Comparison of ENCODE assay signal across 8 mouse cellular contexts in genomic region chr5:120612822-120613604, GRCm38 (mm10). TPM values are rescaled to one million over a fixed set of nuclear protein-coding genes. Genes with fewer than 3 reads are reported as not detected.
A peak's percentile ranks its signal among the peaks of the same experiment; 100 is the strongest.
DNase-seq lines count a peak whose midpoint lies in the region; ATAC-seq lines count a peak whose summit lies in the region.

No protein-coding gene starts in this region.

- peaks cover 12 to 18% of the 10 kb centered on the region in 2 experiments for H3K4me1 ChIP-seq in heart, embryonic 14.5 days (ENCODE audit: control insufficient read depth in 2 of 2, insufficient read depth in 2 of 2, low read length in 2 of 2)
- peaks cover 27% of the 10 kb centered on the region for H3K4me1 ChIP-seq in liver, embryonic 13.5 days (replicated peaks)
- peaks cover 11% of the 10 kb centered on the region for H3K4me1 ChIP-seq in stomach, embryonic 16.5 days (ENCODE audit: control insufficient read depth, insufficient read depth, low read length)

- H3K9ac ChIP-seq in heart, embryonic 14.5 days (ENCODE audit: low read length) = peak overlapping the region; percentile 83
- peak overlapping the region; percentile 75 for H3K9ac ChIP-seq in liver, embryonic 13.5 days
- peak overlapping the region; percentile 83 for H3K9ac ChIP-seq in stomach, embryonic 16.5 days (ENCODE audit: low read length)

- H3K27me3 ChIP-seq in heart, embryonic 14.5 days (ENCODE audit: control insufficient read depth, insufficient read depth, low read length) = no peaks in the 10 kb centered on the region
- no peaks in the 10 kb centered on the region for H3K27me3 ChIP-seq in liver, embryonic 13.5 days
- no peaks in the 10 kb centered on the region for H3K27me3 ChIP-seq in stomach, embryonic 16.5 days (ENCODE audit: control insufficient read depth, insufficient read depth, low read length)

- H3K4me2 ChIP-seq in heart, embryonic 14.5 days (ENCODE audit: low read length) = peak overlapping the region; percentile 94
- H3K4me2 ChIP-seq in liver, embryonic 13.5 days = peak overlapping the region; percentile 83
- peak overlapping the region; percentile 90 for H3K4me2 ChIP-seq in stomach, embryonic 16.5 days (ENCODE audit: low read depth, low read length)

- peak; percentile 100 for DNase-seq in c-Kit-negative CD71-positive TER-119-positive erythroid progenitor cells, embryonic 14.5 days (ENCODE audit: low read depth, low spot score)
- DNase-seq in fibroblast of lung, adult 2 months (ENCODE audit: low read depth) = peak; percentile 99
- DNase-seq in kidney, postnatal 14 days = peak; percentile 100
- DNase-seq in liver, embryonic 13.5 days = peak; percentile 100
- peak; percentile 100 for DNase-seq in neural tube, embryonic 10.5 days (ENCODE audit: extremely low spot score, low spot score)

- H3K27ac ChIP-seq in heart, embryonic 14.5 days (replicated peaks in 1 of 2; ENCODE audit: control insufficient read depth in 1 of 2, insufficient read depth in 1 of 2, low read depth in 2 of 2, low read length in 2 of 2) = peak overlapping the region; percentile 81 to 94
- peak overlapping the region; percentile 76 for H3K27ac ChIP-seq in liver, embryonic 13.5 days
- H3K27ac ChIP-seq in stomach, embryonic 16.5 days (ENCODE audit: low read length) = peak overlapping the region; percentile 92

- peak overlapping the region; percentile 71 to 72 for H3K4me3 ChIP-seq in heart, embryonic 14.5 days (ENCODE audit: control insufficient read depth in 1 of 2, insufficient read depth in 1 of 2, low read depth in 1 of 2, low read length in 2 of 2)
- peak overlapping the region; percentile 75 for H3K4me3 ChIP-seq in liver, embryonic 13.5 days (replicated peaks)
- peak overlapping the region; percentile 93 for H3K4me3 ChIP-seq in stomach, embryonic 16.5 days (replicated peaks; ENCODE audit: low read length)

- under 1% methylated on average over 69 of the region's 69 CpGs for WGBS in heart, embryonic 14.5 days
- WGBS in liver, embryonic 13.5 days (ENCODE audit: insufficient replicate concordance) = under 1% methylated on average over 69 of the region's 69 CpGs
- WGBS in stomach, embryonic 16.5 days = under 1% methylated on average over 69 of the region's 69 CpGs

- no peaks in the 10 kb centered on the region for H3K9me3 ChIP-seq in heart, embryonic 14.5 days (ENCODE audit: control insufficient read depth, low read length)
- H3K9me3 ChIP-seq in liver, embryonic 13.5 days (replicated peaks) = peaks cover 6% of the 10 kb centered on the region
- peaks cover 6% of the 10 kb centered on the region; the same call in 1 of the 2 replicates for H3K9me3 ChIP-seq in stomach, embryonic 16.5 days (replicated peaks; ENCODE audit: control insufficient read depth, low read length)

- peak; percentile 88 for ATAC-seq in CD4-positive, CD25-positive, alpha-beta regulatory T cell, adult 4 months
- peak; percentile 94 for ATAC-seq in heart, embryonic 14.5 days (ENCODE audit: insufficient number of reproducible peaks, insufficient read depth, low FRiP score, low read depth)
- peak; percentile 88 for ATAC-seq in liver, embryonic 13.5 days (ENCODE audit: low read depth)
- peak; percentile 93 for ATAC-seq in stomach, embryonic 16.5 days (ENCODE audit: insufficient read depth, low FRiP score)

- peaks cover 28% of the 10 kb centered on the region for H3K36me3 ChIP-seq in heart, embryonic 14.5 days (ENCODE audit: control insufficient read depth, insufficient read depth, low read length)
- H3K36me3 ChIP-seq in liver, embryonic 13.5 days = peaks cover 39% of the 10 kb centered on the region
- peaks cover 16% of the 10 kb centered on the region for H3K36me3 ChIP-seq in stomach, embryonic 16.5 days (ENCODE audit: control insufficient read depth, insufficient read depth, low read length)

RNA-seq across cellular contexts. Expression of gene Ddx54, which starts 0.5 kb away (rescaled TPM):
- 10 to 100 TPM; 14.4 to 18.6 TPM for polyA plus RNA-seq in CD4-positive, CD25-positive, alpha-beta regulatory T cell, adult 4 months (2017; shearing (Covaris generic))
- polyA plus RNA-seq in heart, embryonic 14.5 days (2014; fragmentation: Nextera tagmentation; extraction: Ambion mirVana) = 17.9 and 18.9 TPM in 2 replicates
- polyA plus RNA-seq in liver, embryonic 13.5 days (2015; fragmentation: Nextera tagmentation; extraction: Ambion mirVana) = 22.9 and 26.0 TPM in 2 replicates
- 41.9 and 45.6 TPM in 2 replicates for polyA plus RNA-seq in stomach, embryonic 16.5 days (2015; fragmentation: Nextera tagmentation; extraction: Ambion mirVana)

RNA-seq across cellular contexts. Expression of gene Rita1, which starts 0.6 kb away (rescaled TPM):
- 1 to 10 TPM; 2.2 to 6.3 TPM for polyA plus RNA-seq in CD4-positive, CD25-positive, alpha-beta regulatory T cell, adult 4 months (2017; shearing (Covaris generic))
- polyA plus RNA-seq in heart, embryonic 14.5 days (2014; fragmentation: Nextera tagmentation; extraction: Ambion mirVana) = 5.6 and 6.2 TPM in 2 replicates
- polyA plus RNA-seq in liver, embryonic 13.5 days (2015; fragmentation: Nextera tagmentation; extraction: Ambion mirVana) = 5.7 and 6.5 TPM in 2 replicates
- 13.4 and 13.5 TPM in 2 replicates for polyA plus RNA-seq in stomach, embryonic 16.5 days (2015; fragmentation: Nextera tagmentation; extraction: Ambion mirVana)

RNA-seq across cellular contexts. Expression of gene Cfap73, which starts 21.0 kb away (rescaled TPM):
- not detected for polyA plus RNA-seq in CD4-positive, CD25-positive, alpha-beta regulatory T cell, adult 4 months (2017; shearing (Covaris generic))
- not detected in 2 replicates for polyA plus RNA-seq in heart, embryonic 14.5 days (2014; fragmentation: Nextera tagmentation; extraction: Ambion mirVana)
- polyA plus RNA-seq in liver, embryonic 13.5 days (2015; fragmentation: Nextera tagmentation; extraction: Ambion mirVana) = not detected in 2 replicates
- not detected in 2 replicates for polyA plus RNA-seq in stomach, embryonic 16.5 days (2015; fragmentation: Nextera tagmentation; extraction: Ambion mirVana)

RNA-seq across cellular contexts. Expression of gene Iqcd, which starts 24.2 kb away (rescaled TPM):
- polyA plus RNA-seq in CD4-positive, CD25-positive, alpha-beta regulatory T cell, adult 4 months (2017; shearing (Covaris generic)) = 1 to 10 TPM in 1 of 2 experiments, under 1 TPM in 1; 0.40 to 1.1 TPM
- polyA plus RNA-seq in heart, embryonic 14.5 days (2014; fragmentation: Nextera tagmentation; extraction: Ambion mirVana) = 0.43 TPM in 1 of 2 replicates, not detected in the other
- polyA plus RNA-seq in liver, embryonic 13.5 days (2015; fragmentation: Nextera tagmentation; extraction: Ambion mirVana) = 1.8 and 1.9 TPM in 2 replicates
- 0.34 and 0.67 TPM in 2 replicates for polyA plus RNA-seq in stomach, embryonic 16.5 days (2015; fragmentation: Nextera tagmentation; extraction: Ambion mirVana)

RNA-seq across cellular contexts. Expression of gene Tpcn1, which starts 24.5 kb away (rescaled TPM):
- polyA plus RNA-seq in CD4-positive, CD25-positive, alpha-beta regulatory T cell, adult 4 months (2017; shearing (Covaris generic)) = 10 to 100 TPM; 14.7 to 17.4 TPM
- 14.5 and 17.1 TPM in 2 replicates for polyA plus RNA-seq in heart, embryonic 14.5 days (2014; fragmentation: Nextera tagmentation; extraction: Ambion mirVana)
- 21.4 and 22.7 TPM in 2 replicates for polyA plus RNA-seq in liver, embryonic 13.5 days (2015; fragmentation: Nextera tagmentation; extraction: Ambion mirVana)
- polyA plus RNA-seq in stomach, embryonic 16.5 days (2015; fragmentation: Nextera tagmentation; extraction: Ambion mirVana) = 21.5 and 23.8 TPM in 2 replicates

Comparison
In these comparisons a context has a peak if more than half of its experiments do, and no peak if none do; other contexts are left out.
1. Peak in every context shown above with its lines: DNase-seq, ATAC-seq, H3K4me3 ChIP-seq and H3K27ac ChIP-seq.